Mouse (Mus musculus) kidney, postnatal 36 days (tissue): ENCODE measurements at regions not wholly inside any gene's neighbourhood (a gene's known extent, or its start where the extent isn't known, plus 50 kb on each side); places are given as distances from the start of the nearest gene placed in this dataset.

Experiments used
- DNase-seq, 2 experiments: peaks; one replicate each; pipeline ENCODE4 v3.0.0; 2021 to 2022; ENCODE audit warnings: mixed read lengths in 2 of 2

- DNase-seq, result peak; percentile 94 to 96
Observed at GRCm38 (mm10) chr9:42196552-42196951, 67.5 kb downstream of the Sc5d start.

GRCm38 (mm10) chr9:42196110-42196509 is 67.9 kb downstream of the Sc5d start:
- peak in 1 of 2 experiments; percentile 40 for DNase-seq

DNA sequence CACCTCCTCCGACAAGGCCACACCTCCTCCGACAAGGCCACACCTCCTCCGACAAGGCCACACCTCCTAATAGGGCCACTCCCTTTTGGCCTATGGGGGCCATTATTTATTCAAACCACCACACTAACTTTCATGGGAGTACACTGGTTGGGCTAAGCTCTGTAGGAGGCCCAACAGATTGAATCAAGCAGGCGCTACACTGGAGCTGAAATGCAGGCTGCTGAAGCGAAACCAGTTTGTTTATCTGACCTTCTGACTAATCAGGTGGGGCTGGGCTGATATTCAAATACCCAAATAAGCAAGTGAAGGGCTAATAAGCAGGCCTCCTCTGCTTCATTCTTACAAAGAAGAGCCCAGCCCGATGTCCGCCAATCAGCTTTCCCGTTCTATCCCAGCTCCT is 68.4 kb downstream of the Sc5d start:
- peak; percentile 45 to 75 for DNase-seq

- no peak for DNase-seq
Observed at GRCm38 (mm10) chr9:42194939-42195338, 69.1 kb downstream of the Sc5d start.

GRCm38 (mm10) chr9:42194176-42194575 is 69.9 kb downstream of the Sc5d start:
- DNase-seq, result no peak

- DNase-seq, result no peak
Observed at GRCm38 (mm10) chr9:42192967-42193733, 69.1 kb upstream of the Sorl1 start.

DNA sequence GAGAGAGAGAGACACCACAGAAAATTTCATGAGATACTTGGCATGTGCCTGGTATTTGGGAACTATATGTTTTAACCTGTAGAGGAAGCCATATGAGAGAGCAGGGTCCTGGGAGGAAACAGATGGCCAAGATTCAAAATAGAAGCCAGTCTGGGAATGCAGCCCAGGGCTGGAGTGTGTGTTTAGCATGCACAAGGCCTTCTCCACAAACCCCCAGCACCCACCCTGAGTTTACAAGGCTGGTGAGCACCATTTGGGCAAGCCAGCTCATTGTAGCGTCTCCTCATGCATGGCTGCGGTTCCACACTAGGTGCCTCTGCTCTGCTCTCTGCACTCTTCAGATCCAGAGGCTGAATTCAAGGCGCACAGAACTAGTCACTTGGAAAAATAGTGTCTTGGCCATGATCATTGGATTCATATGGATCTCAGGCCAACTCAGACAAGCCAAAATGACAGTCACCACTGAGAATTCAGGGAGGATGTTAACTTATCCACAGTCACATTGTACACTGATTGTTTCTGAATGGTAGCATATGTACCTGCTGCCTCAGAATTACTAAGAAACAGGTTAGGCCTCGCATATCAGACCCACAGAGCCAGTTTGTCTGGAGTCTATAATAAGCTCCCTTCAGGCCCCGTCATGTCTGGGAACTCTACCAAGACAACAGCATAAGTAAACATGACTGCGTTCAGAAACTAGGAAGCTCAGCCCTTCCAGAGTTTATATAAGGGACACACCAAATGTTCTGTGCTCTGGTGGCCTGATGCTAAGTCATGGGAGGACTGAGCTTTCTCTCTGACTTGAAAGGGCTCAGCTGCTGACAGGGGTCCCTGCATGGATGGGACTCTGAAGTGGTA is 63.5 kb upstream of the Sorl1 start:
- DNase-seq, result peak; percentile 15 to 32

- no peak for DNase-seq
Observed at GRCm38 (mm10) chr9:42184104-42184635, 60.1 kb upstream of the Sorl1 start.

GRCm38 (mm10) chr9:42183448-42183847 is 59.4 kb upstream of the Sorl1 start:
- peak; percentile 64 to 65 for DNase-seq

- DNase-seq, result no peak
Observed at GRCm38 (mm10) chr9:42182400-42182799, 58.3 kb upstream of the Sorl1 start.

DNA sequence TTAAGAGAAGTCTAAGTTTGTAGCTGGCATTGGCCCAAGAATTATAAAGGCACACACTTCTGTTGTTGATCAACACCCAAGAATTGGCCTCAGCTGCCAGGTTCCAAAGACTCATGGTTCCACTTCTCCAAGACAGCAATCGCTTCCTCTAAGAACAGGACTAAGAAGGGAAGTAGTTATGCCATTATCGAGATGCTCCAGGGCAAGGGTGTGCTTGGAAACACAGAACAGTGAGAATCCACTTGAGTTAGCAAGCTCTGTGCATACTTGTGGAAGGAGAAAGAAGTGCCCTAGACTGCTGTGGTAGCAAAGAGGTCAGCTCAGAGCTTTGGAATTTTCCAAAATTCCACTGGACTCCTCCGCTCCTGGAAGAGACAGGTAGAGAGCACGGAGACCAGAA is 56.1 kb upstream of the Sorl1 start:
- peak; percentile 29 to 53 for DNase-seq

GRCm38 (mm10) chr9:42178759-42179377 is 54.8 kb upstream of the Sorl1 start:
- DNase-seq, result no peak

DNA sequence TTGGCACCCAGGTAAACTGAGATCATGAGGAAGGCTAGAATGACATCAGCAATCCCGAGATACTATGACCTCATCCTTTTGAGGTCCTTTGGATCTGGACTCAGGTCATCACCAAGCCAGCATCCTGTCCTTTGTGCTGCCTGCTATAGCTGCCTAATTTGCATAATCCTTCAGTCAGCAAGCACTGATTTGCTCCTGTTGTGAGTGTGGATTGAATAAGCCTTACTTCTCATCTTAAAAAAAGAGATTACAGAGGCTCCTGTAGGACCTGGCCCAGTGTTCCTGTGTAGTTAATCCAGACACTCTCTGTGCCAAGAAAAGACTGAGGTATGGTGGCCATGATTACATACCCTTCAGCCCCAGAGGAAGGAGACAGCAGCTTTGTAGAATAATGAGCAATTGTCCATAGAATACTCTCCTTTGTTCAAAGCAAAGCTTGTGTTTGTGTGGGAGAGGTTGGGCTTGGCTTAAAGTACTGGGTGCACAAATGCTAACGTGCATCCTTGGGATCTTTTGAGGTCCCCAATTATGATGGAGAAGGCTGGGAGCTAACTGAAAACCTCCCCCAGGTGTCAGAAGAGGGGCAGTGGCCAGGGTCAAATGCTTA is 50.4 kb upstream of the Sorl1 start:
- no peak for DNase-seq
